Mouse (Mus musculus) limb, embryonic 11.5 days (tissue): ENCODE results near the gene Ccdc124. TPM values are rescaled to one million over a fixed set of nuclear protein-coding genes. Genes with fewer than 3 reads are reported as not detected.

Experiments
- ATAC-seq: fragments of 200-750 bp; cut with Nextera tagmentation; 2 replicates; pipeline ENCODE4 v1.8.0; 2017; ENCODE audit warnings: low read depth; ENCODE audit not compliant: insufficient number of reproducible peaks, low FRiP score, low TSS enrichment
- DNase-seq: peaks from one replicate; pipeline ENCODE4 v3.0.0-alpha.2; 2015; ENCODE audit warnings: low spot score
- H3K27ac ChIP-seq: fragments of 300-500 bp; sonication (generic); replicated peaks from 2 replicates; pipeline ENCODE4 v1.5.1; 2014; ENCODE audit warnings: low read depth, mild to moderate bottlenecking, low read length
- H3K27me3 ChIP-seq: fragments of 300-500 bp; sonication (generic); 2 replicates; pipeline ENCODE4 v1.6.1; 2014; ENCODE audit warnings: mild to moderate bottlenecking, low read length, mixed read lengths; ENCODE audit not compliant: control insufficient read depth, insufficient read depth
- H3K36me3 ChIP-seq: fragments of 300-500 bp; sonication (generic); 2 replicates; pipeline ENCODE4 v1.6.1; 2014; ENCODE audit warnings: mild to moderate bottlenecking, low read length, moderate library complexity, mixed read lengths; ENCODE audit not compliant: control insufficient read depth, insufficient read depth
- H3K4me1 ChIP-seq: fragments of 300-500 bp; sonication (generic); 2 replicates; pipeline ENCODE4 v1.6.1; 2014; ENCODE audit warnings: low read length, mixed read lengths; ENCODE audit not compliant: control insufficient read depth, insufficient read depth
- H3K4me2 ChIP-seq: fragments of 300-500 bp; sonication (generic); 2 replicates; pipeline ENCODE4 v1.6.1; 2014; ENCODE audit warnings: low read depth, mild to moderate bottlenecking, moderate library complexity; ENCODE audit not compliant: severe bottlenecking
- H3K4me3 ChIP-seq: fragments of 300-500 bp; sonication (generic); 2 replicates; pipeline ENCODE4 v1.5.1; 2014; ENCODE audit warnings: low read depth, low read length
- H3K9ac ChIP-seq: fragments of 300-500 bp; sonication (generic); 2 replicates; pipeline ENCODE4 v1.6.1; 2014; ENCODE audit warnings: mild to moderate bottlenecking, low read length
- H3K9me3 ChIP-seq: fragments of 300-500 bp; sonication (generic); 2 replicates; pipeline ENCODE4 v1.6.1; 2016; ENCODE audit warnings: low read length; ENCODE audit not compliant: control insufficient read depth
- WGBS: fragments of 180-500 bp; shearing (Covaris S2); extraction: QIAGEN DNeasy Blood & Tissue Kit; methylation state at CpG from one replicate; pipeline ENCODE4 v1.1.7; 2014; 5-methylcytosine and 5-hydroxymethylcytosine counted together
- polyA plus RNA-seq: library from polyadenylated mRNA; unstranded; fragments of >200 nt; fragmentation: Nextera tagmentation; extraction: Ambion mirVana; gene quantifications from 2 replicates; pipeline ENCODE4 v1.2.1, GENCODE M21; 2014

Ccdc124 gene
- polyA plus RNA-seq, 1 experiment from 2014 or later = 161 TPM

DNA sequence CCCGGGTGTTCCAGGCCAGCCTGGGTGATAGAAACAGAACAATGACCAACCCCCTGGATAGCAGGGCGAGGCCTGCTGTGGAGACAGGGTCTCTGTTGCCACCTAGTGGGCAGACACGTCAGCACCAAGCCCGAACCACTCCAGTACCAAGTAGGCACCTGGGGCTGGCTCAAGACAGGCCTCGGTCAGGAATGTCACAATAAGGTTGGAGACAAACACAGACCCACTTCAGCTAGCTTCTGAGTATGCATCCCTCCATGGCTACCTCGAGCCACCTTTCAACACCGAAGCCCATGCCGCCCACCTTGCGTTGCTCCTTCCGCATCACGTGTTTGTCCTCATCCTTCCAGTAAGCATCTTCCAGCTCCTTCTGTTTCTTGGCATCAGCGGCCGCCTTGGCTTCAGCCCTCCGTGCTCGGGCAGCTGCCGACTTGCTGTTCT is 4.1 kb downstream of the Ccdc124 start:
- DNase-seq (peak; percentile 83), ATAC-seq (no peak)
- H3K4me2 ChIP-seq = 0 out of 2 replicates have a peak overlapping the region, but pooled peaks have one; percentile 52
- no peaks in the 10 kb centered on the region; the same call in 1 of the 2 replicates for H3K36me3 ChIP-seq
- no peak overlapping the region for H3K4me3 ChIP-seq
- peaks cover 21% of the 10 kb centered on the region for H3K4me1 ChIP-seq
- no peak overlapping the region for H3K9ac ChIP-seq
- H3K27ac ChIP-seq = no peak overlapping the region
- 49% methylated on average over 16 of the region's 16 CpGs for WGBS
- H3K9me3 ChIP-seq = no peaks in the 10 kb centered on the region
- H3K27me3 ChIP-seq = no peaks in the 10 kb centered on the region

DNA sequence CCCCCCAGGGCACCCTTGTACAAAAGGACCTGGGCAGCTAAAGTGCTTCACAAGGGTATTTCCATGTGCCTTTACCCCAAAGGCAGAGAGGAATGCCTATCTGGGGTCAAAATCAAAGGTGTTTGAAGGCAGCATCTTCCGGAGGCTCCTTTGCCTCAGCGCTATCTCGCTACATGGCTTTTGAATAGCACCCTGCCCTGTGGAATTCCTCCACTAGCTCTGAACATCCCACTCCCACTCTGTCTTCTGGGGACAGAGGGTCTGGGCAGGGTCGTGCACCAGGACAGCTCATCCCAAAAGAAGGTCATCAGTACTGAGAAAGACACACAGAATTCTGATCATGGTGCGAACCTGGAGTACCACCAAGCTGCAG is 4.5 kb downstream of the Ccdc124 start:
- Histone ChIP-seq H3K27ac (peak overlapping the region; percentile 72), H3K9ac (peak overlapping the region; percentile 22; the same call in 1 of the 2 replicates), H3K36me3 (no peaks in the 10 kb centered on the region; the same call in 1 of the 2 replicates), H3K27me3 (no peaks in the 10 kb centered on the region), H3K4me1 (peaks cover 25% of the 10 kb centered on the region), H3K4me2 (peak overlapping the region; percentile 52), H3K9me3 (no peaks in the 10 kb centered on the region), H3K4me3 (no peak overlapping the region)
- DNase-seq = no peak
- ATAC-seq = no peak
- 39% methylated on average over 5 of the region's 5 CpGs for WGBS

DNA sequence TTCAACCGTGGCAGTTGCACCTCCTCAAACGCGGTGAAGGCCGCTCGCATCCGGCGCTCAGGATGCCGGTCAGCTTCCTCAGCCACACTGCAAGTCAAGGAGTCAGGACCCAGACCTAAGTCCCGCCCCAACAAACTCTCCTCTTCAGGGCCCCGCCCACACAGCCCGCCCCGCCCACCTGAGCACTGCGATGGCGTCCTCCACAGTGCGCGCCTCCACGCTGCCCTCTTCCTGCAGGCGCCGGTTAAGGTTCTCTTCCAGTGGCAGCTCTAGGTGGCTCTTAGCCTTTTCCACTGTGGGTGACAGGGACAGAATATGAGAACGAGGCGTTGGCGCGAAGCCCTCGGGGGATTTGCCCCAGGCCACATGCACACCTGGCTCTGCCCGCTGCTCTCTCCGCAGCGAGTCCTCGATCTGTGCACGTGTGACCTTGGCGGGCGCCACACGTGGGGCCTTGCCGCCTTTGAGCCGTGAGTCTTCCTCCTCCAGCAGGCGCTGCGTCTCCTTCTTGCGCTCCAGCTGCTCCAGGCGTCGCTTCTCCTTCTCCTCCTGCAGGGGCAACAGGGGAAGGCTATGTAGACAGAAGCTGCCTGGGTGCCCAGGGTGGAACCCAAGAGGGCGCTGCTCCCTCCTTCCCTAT is 5.1 kb downstream of the Ccdc124 start:
- Histone ChIP-seq H3K36me3 (no peaks in the 10 kb centered on the region; the same call in 1 of the 2 replicates), H3K27me3 (no peaks in the 10 kb centered on the region), H3K27ac (peak overlapping the region; percentile 72), H3K9me3 (no peaks in the 10 kb centered on the region), H3K4me3 (peak overlapping the region; percentile 17; the same call in 1 of the 2 replicates), H3K9ac (peak overlapping the region; percentile 22; the same call in 1 of the 2 replicates), H3K4me1 (peaks cover 29% of the 10 kb centered on the region), H3K4me2 (peak overlapping the region; percentile 52)
- WGBS = 15% methylated on average over 40 of the region's 40 CpGs
- ATAC-seq (no peak), DNase-seq (peak; percentile 80)

DNA sequence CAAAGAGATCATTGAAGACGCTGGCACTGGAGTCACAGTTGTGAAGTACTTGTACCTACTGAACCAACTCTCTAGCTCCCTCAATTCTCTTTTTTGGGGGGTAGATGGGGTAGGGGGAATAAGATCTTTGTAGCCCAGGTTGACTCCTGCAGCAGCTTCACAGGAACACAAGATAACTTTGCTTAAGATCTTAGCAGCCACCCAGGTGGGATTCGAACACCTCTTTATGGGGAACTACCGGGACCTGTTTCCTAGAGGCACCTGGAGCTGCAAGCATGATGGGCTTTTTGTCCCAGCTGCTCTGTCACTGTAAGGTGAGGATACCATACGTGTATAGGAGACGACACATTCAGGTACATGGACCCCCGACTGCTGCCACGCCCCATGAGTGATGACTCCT is 7.2 kb downstream of the Ccdc124 start:
- H3K4me3 ChIP-seq = no peak overlapping the region
- 91% methylated on average over 7 of the region's 7 CpGs for WGBS
- no peak for DNase-seq

DNA sequence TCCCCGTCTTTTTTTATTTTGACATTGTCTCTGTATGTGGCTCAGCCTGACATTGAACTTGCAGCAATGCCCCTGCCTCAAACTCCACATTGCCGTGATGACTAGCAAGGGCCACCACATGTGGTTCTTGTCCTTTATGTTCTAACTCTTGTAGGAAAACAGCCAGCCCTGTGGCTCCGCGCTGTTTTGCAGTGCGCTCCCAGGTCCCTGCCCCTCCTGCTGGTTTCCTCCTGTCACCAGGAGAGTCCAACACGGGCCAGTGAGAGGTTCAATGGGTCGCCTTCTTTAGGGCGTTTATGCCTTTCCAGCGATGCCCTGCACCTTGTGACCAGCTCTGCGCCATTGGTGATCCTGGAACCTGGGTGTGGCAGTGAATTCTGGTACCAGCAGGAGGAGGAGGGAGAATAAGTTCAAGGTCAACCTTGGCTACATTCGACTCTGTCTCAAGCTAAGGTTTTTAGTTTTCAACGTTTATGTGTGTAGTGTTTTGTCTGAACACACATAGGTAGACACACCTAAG is 7.7 kb downstream of the Ccdc124 start:
- H3K27me3 ChIP-seq = peaks cover 18% of the 10 kb centered on the region

More for the DNA sequence above, 7.2 kb downstream of the Ccdc124 start:
- H3K36me3 ChIP-seq = no peaks in the 10 kb centered on the region; the same call in 1 of the 2 replicates
- H3K9ac ChIP-seq = no peak overlapping the region; the same call in 1 of the 2 replicates
- H3K27ac ChIP-seq = no peak overlapping the region; the same call in 1 of the 2 replicates
- H3K9me3 ChIP-seq = no peaks in the 10 kb centered on the region
- peaks cover 41% of the 10 kb centered on the region for H3K4me1 ChIP-seq
- peaks cover 15% of the 10 kb centered on the region for H3K27me3 ChIP-seq
- no peak for ATAC-seq
- H3K4me2 ChIP-seq = no peak overlapping the region

DNA sequence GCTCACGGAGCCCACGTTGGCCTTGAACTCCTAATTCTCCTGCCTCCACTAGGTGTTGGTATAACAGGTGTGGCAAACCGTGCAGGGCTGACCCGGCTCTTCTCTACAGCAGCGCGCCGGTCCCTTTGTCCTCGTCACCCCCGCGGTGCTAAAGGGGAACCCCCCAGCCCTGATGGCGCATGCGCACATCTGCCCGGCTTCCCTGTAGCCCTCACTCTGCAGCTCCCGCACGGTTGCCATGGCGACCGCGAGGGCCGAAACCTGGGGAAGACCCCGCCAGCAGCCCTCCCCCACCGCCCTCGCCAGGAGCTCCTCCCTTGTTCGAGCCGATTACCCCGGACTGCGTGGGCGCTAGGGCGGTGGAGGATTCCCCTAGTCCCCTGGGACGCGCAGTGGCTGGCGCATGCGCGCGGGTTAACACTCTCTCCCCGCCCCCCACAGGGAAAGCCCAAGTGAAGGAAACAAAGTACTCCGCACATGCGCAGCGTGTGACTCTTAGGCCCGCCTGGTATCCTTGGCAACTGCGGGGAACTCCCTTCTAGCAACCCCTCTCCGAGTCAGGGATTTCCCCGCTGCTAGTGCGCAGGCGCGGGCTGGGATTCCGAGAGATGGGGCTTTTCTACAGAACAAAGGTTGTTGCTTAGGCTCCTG is 8.3 kb downstream of the Ccdc124 start:
- Histone ChIP-seq H3K4me2 (peak overlapping the region; percentile 93), H3K9me3 (no peaks in the 10 kb centered on the region), H3K9ac (peak overlapping the region; percentile 73), H3K27me3 (peaks cover 18% of the 10 kb centered on the region), H3K4me1 (peaks cover 41% of the 10 kb centered on the region), H3K36me3 (no peaks in the 10 kb centered on the region), H3K27ac (peak overlapping the region; percentile 76; the same call in 1 of the 2 replicates), H3K4me3 (peak overlapping the region; percentile 37)
- DNase-seq (peak; percentile 99), ATAC-seq (peak; percentile 82)
- 0% methylated on average over 46 of the region's 46 CpGs for WGBS

More for the DNA sequence above, 7.7 kb downstream of the Ccdc124 start:
- Histone ChIP-seq H3K9me3 (no peaks in the 10 kb centered on the region), H3K4me1 (peaks cover 41% of the 10 kb centered on the region), H3K4me2 (peak overlapping the region; percentile 93), H3K9ac (peak overlapping the region; percentile 45; the same call in 1 of the 2 replicates), H3K36me3 (no peaks in the 10 kb centered on the region; the same call in 1 of the 2 replicates), H3K4me3 (peak overlapping the region; percentile 37), H3K27ac (peak overlapping the region; percentile 76)
- no peak for DNase-seq
- peak; percentile 9; the same call in 1 of the 2 replicates for ATAC-seq
- 9% methylated on average over 12 of the region's 12 CpGs for WGBS

DNA sequence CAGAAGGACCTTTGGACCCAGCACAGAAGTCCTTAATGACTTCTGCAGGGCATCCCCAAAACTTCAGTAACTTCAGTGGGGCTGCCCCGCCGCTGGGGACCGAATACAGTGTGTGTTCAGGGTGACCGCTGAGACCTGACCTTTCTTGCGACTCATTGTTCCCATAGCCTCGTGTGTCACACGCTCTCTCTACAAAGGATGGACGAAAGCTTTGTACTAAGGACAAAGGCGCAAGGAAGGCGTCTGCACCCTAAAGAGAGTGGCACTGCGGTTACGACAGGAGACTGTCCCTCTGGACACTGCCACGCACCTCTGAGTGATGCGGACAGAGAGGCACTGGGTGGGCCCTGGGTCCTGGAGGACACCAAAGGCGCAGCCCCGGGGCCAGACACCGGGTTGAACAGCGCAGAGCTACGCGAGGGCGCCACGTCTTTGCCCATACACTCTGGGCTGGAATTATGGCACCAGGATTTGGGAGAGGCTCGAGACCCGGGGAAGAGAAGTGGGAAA is 9.0 kb downstream of the Ccdc124 start:
- Histone ChIP-seq H3K4me2 (peak overlapping the region; percentile 93), H3K9ac (peak overlapping the region; percentile 73), H3K9me3 (no peaks in the 10 kb centered on the region), H3K27me3 (peaks cover 18% of the 10 kb centered on the region), H3K4me3 (peak overlapping the region; percentile 37), H3K4me1 (peaks cover 41% of the 10 kb centered on the region), H3K27ac (peak overlapping the region; percentile 69), H3K36me3 (no peaks in the 10 kb centered on the region)
- ATAC-seq (peak; percentile 31), DNase-seq (peak; percentile 75)
- 1% methylated on average over 24 of the region's 24 CpGs for WGBS
